Mouse (Mus musculus) bone marrow, adult 2 months (tissue): Measurements from ENCODE around the gene Mindy2.

Experiments used
- CTCF ChIP-seq: fragments of 200-500 bp; IDR thresholded peaks from 2 replicates; pipeline ENCODE4 v1.5.1; 2011; ENCODE audit warnings: low read length, control low read depth; ENCODE audit not compliant: control insufficient read depth, insufficient read depth
- POLR2A ChIP-seq: fragments of 200-500 bp; IDR thresholded peaks from 2 replicates; pipeline ENCODE4 v1.6.1; 2011; ENCODE audit warnings: low read depth, mild to moderate bottlenecking, control low read depth, low read length, borderline replicate concordance; ENCODE audit not compliant: control insufficient read depth

DNA sequence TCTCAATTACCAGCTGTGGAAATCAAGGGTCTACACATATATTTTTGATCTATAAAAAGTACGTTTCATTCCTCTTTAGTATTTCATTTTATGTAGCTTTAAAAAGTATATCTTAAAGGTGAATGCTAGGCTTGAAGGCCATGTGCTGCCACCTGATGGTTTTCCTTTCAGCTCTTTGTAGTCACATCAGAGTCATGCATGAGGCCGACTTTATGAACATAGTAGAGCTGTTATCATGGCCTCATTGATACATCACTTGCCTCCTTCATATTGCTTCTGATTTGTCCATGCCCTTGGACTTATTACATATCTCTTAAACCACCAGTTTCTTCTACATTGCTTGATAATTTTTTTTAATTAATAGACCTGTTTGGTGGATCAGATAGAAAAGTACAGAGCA is 38.7 kb upstream of the Mindy2 start:
- TF ChIP-seq POLR2A (no peak), CTCF (no peak)
